Mouse (Mus musculus) lung, postnatal 25 days (tissue): ENCODE results near the gene 4930558K02Rik.

Experiments used
- DNase-seq: peaks from one replicate; pipeline ENCODE4 v3.0.0; 2022; ENCODE audit warnings: low spot score

4930558K02Rik gene

DNA sequence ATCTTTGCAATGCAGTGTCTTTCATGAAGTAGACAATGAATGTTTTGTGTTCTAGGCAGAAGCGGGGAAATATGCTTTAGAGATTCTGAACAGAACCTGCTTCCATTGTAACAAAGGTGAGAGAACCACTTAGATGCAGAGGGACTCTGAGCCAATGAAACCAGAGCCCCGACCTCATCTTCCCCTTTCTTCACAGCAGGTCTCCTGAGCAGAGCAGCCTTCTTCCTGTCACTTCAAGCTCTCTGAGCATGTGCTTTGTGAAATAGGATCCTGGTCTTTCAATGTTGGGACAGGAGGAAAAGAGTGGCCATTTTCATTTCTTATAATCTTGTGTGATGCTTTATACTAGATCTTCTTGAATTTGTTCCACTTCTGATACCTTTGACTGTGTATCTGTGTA lies 79.3 kb downstream of the 4930558K02Rik start:
- DNase-seq: no peak

DNA sequence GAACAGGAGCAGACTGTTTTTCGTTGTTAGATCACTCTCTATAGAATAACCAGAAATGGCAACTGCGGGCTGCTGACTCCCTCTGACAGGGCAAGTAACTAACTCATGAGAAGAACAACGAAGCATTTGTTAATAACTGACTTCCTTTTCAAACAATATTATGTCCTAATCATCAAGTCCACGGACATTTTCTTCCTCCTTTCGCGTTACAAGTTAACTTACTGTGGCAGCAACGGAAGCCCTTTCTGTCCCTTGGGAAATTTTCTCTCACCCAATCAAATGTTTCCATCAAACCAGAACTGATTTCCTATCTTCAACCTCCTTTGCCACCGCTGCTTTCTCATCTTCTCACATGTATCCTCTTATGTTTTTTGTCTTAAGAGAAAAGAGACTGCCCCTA lies 82.2 kb downstream of the 4930558K02Rik start:
- no peak for DNase-seq

DNA sequence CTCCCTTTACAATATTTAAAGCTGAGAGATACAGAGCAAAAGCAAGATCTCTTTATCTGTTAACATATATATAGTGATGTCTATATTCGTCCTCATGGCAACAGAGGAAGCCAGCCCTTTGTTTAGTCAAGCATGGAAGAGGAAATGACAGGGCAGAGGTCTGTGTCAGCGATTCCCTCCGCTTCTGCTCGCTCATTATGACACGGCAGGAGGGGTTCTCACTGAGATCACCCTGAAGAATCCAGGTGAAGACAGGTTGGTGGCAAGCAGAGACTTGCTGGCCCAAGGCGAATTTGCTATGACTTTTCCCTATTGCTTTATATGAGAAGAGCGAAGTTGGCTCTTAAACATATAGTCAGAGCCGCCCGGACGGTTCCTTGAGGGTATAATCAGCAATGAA lies 83.3 kb downstream of the 4930558K02Rik start:
- DNase-seq: peak; percentile 4

DNA sequence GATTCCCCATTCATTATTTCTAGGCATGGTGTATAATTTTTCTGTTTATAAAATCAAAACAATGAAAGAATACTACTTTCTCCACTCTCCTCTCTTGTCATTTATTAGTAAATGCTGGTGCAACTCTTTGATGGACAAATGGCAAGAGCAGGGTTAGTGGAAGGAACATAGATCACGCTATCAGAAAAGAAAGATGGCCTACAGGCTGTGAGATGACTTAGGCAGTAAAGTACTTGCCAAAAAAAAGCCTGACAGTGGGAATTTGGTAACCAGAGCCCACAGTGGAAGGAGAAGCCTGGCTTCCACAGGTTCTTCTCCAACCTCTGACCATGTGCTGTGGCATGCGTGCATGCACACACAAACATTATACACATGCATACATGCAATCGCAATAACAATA lies 84.4 kb downstream of the 4930558K02Rik start:
- no peak for DNase-seq

DNA sequence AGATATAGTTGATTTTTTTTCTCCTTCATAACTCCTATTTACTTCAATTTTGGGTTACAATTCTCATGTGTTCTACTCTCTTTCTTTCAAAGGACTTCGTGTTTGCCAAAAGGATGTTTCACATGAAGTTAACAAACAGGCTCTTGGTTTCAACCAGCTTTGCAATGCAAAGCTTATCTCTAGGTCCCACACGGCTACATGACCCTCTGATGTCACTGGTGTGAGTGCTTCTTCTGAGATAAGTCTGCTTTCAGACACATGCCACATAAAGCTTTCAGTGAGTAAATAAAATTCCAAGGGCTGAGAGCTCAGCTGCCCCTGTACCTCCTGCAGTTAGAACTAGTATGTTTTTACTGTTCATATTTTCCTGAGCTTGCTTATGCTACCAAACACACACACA lies 84.9 kb downstream of the 4930558K02Rik start:
- no peak for DNase-seq

DNA sequence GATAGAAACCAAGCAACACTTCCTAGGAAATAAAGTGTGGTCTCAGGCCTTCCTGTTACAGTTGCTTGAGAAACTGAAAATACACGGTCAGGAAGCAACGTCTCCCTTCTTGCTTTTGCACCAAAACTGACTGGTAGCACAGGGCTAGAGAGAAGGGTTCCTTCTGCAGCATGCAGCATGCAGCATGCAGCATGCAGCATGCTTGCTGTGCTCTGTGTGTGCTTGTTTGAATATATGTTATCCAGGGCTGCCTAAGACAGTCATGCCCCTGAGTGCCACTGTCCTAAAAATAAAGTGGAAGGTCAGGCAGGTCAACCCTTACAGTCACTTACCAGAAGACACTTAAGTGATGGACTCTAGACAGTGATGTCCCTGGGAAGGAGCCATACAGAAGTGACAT lies 85.3 kb downstream of the 4930558K02Rik start:
- DNase-seq: no peak
